Mouse (Mus musculus) MEL-GATA-1-ER (cell line): ENCODE results near the gene Kcnj1.

Source experiments
- DNase-seq: peaks from one replicate; pipeline ENCODE4 v3.0.0-alpha.2; 2012; ENCODE audit warnings: low read depth; ENCODE audit errors: extremely low read depth

Gene Kcnj1

DNA sequence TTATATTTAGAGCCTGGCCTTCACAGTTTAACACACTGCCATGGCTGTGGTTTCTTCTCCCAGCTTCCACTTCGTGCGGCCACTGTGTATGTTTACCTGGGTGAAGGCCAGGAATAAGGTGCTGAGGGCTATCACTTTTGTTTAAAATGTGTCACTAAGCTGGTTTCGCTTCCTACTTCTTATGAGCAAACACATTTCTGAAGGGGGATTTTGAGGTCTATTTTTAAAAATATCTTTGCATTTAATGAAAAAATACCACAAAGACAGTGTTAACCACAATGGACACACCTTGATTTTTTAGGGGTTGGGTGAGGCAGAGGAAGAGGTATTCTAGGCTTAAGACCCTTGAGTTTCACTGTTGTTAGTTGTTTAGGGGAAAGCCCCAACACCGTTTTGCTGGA, 22.5 kb downstream of the Kcnj1 start:
- no peak for DNase-seq

DNA sequence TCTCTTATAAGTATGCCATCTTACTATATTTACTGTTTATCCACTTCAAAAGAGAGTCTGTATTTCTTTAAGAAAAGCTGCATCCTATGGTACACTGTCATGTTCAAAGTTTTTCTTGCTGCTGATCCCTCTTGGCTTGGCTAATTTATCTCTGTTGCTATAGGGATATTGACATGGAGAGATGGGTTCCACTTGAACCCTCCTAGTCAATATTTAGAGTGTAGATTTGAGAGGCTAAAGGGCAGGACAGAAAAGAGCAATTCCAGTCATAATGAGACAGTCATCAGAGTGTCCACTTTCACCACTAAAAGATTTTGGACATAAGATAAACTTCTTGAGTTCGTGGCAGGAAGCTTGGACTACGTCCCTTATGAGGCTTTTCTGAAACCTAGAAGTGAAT, 27.9 kb downstream of the Kcnj1 start:
- no peak for DNase-seq

DNA sequence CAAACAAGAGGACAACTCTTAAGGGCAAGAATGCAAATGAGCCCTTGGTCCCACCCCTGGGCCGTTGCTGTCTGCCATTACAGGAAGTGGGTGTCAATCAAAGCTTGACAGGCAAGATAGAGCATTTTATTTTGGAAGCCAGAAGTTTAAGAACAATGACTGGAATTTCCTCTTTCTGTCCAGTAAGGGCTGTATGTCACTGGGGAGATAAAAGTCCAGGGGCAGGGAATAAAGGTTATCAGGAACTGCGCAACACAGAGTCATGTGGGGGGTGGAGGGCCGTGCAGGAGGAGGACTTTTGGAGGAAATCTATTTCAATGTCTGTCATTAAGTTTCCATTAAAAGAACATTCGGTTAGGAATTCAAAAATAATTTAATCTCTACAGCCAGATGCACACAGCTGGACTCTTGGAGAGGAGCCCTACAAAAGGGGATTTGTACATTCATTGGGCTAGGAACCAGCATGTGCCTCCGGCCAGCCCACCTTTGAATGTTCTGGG, 28.4 kb downstream of the Kcnj1 start:
- DNase-seq: peak; percentile 51

DNA sequence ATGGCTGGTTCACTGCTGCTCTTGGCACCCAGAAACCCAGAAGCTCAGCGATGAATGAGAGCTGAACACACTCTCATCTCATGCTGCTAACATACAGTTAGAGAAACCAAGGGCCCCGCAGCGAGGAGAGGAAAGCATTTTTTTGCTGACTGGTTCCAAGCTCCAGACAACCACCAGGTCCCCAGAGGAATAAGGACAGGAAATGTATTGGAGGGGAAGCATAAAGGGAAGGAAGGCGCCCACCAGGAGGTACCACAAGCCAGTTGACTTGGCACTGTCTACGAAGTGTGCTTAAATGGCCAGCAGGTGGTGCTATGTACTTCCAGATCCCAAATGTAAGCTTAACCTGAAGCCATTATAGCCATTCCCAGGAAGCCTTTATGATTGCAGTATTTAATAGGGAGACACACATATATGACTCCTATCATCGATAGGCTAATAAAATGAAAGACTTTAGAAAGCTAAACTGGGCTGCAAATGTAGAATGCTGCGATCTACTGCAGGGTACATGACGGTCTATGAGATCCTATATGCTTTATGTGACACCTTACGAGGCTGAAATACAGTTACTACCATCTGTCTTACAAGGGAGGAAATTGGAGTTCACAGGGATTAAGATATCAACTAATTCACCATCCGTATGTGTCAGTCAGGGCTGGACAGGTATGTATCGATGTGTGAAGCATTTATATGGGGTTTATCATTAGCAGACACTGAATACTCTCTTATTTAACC, 33.1 kb downstream of the Kcnj1 start:
- DNase-seq: peak; percentile 47

DNA sequence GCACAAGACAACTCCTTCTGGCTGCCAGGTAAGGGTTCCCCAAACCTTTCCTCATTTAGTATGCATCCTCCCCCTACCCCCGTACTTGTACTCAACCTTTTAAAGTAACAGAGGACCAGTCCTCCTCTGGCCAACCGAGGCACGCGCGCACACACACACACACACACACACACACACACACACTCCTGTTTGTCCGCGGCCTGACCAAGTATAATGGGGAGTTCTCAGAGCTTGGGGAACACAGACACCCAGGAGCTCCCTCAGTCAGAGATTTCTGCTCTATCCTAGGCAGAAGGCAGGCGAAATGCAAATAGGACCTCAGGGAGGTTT, 36.4 kb downstream of the Kcnj1 start:
- no peak for DNase-seq

DNA sequence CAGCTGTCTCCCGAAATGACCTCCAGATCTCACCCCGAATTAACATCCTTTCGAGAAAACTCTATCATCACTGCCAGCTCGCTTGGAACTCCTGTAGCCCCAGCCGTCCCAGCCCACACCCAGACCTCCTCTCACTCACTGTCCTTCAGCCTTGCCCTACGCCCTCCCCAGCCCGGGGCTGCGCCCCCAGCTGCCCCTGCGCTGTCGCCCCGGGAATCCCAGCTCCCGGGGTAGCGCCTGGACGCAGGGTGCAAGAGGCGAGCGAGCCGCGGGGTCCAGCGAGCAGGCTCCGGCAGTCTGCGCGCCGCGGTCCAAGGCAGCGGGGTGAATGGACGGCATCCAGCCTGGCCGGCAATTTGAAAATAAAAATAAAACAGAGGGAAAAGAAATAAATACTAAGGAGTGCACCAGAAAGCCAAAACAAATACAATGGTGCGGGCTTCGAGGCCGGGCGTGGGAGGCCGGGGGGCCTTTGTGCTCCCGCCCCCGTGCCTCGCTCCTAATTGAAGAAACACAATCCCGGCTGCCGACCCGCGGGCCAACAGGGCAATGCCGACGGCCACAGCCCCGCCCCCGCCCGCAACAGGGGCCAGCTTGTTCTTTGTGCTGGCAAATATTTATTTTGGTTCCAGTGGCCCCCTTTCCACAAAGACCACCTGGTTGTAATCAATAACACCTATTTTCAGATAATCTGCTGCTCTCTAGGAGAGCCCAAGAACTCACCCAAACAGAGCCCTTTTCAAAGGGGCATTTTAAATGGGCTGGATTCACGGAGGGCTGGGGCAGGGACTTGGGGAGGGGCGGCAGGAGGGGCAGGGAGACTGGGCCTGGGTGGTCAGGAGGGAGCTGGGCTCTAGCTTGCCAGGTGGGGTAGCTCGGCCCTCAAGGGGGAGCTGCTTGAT, 37.0 kb downstream of the Kcnj1 start:
- no peak for DNase-seq

DNA sequence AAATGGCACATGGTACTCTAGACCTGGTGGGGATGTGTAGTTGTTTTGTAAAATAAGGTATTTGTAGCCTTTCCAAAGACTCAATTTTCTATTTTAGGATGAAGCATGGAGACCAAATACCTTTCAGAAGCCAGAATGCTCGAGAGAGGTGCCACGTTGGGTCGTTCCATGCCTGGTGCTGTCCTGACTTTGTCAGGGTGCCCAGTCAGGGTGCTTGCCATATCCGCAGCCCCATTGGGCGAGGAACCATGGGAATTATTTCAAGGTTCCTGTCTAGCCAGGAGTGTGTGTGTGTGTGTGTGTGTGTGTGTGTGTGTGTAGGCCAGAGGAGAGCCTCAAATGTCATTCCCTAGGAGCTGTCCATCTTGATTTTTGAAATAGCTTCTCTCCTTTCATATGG, 38.4 kb downstream of the Kcnj1 start:
- DNase-seq: no peak

DNA sequence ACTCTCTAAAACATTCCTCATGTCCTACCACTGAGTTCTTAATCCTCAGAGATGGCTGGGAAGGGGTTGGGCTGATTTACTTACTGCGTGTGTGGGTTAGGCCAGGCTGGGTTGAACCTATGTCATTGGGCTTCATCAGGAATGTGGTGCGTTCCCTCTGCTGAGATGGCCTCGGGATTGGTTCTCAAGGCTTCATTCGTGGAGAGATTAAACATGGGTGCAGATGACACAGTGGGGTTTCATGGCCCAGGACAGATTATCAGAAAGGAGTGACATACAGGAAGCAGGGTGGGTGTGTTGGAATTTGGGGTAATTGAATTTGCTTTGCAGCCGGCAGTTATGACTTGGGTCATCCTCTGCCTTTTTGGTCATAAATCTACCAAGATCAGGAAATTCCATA, 39.2 kb downstream of the Kcnj1 start:
- DNase-seq: no peak

DNA sequence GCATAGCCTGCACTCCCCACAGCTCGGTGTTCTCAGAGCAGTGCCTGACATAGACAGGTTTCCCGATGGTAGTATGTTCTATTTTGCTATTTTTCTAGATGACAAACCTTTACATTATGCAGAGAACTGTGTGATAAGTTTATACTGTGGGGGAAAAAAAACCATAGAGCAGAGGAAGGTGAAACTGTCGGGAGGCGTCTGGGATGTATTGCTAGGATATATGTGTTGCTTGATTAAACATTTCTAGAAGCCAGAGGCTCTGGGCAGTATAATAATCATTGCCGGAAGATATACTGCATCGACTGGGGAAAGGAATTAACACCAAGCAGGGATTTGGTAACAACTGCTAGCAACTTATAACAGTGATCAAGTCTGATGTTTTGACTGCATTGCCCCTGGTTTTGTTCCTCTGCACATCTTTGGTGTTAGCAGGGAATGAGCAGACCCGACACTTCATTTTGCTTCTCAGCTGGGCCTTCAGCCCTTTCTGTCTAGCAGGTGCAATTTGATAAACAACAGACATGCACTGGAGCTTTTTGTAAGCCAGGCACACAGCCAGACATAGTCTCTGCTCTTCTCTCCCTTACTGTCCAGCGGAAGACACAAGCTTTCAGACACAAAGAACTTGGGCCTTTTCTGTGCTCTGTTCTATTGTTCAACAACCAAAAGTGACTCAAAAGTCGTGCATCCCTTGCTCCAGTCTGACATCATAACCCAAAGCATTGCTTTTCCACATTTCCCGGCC, 40.7 kb downstream of the Kcnj1 start:
- no peak for DNase-seq

DNA sequence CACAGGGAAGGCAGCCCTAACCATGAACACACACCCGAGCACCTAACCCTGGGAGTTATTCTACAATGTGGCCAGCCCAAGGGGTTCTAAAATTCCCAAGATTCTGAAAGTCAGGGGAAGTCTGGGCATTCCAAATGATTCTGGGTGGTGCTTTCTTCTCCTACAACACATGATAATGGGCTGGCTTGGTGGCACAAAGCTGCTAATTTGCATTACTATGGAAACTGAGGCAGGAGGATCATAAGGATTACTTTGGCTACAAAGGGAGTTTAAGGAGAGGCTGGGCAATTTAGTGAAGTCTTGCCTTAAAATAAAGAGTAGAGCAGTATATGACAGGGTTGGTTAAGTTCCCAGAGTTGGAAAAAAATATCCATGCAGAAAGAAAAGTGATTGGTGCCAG, 42.7 kb downstream of the Kcnj1 start:
- DNase-seq: no peak

DNA sequence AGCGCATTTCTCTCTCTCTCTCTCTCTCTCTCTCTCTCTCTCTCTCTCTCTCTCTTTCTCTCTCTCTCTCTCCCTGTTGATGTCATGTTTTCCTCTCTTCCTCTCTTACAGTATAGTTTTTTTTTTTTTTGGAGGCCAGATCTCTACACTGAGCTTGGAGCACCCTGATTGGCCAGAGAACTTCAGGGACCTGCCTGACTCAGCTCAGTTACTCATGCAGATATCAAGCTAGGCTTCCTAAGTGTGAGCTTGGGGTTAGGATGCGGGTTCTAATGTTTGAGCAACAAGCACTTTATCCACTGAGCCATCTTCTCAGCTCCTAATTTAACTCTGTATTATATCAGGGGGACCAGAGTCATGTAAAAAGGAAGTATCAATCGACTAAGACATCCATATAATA, 43.7 kb downstream of the Kcnj1 start:
- no peak for DNase-seq

DNA sequence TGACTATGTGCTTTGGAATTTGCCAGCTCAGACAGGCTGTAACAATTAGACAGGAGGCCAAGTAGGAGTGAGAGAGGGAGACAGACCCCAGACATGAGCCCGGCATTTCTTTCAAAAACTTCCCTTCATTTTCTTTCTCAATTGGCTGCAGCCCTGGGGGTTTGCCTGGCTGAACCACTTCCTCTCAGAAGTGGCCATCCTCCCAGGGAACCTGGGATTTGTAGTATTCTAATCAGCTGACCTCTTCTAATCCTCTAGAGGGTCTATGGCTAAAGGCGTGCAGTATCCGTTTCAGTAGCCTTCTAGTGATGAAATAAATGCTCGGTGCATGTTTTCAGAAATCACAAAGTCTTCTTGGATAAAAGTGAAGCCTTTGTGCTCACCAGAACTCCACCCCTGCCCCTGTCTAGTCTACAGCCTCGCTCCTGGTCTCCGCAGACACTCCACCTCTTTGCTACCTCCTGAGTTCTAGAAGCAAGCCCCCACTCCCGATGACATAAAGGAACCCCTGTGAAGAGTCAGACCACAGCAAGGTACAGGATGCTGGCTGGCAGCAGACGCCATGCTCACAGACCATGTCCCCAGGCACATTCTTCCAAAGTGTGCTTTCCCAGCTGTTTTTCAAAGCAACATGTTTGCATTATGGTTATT, 45.3 kb downstream of the Kcnj1 start:
- no peak for DNase-seq

DNA sequence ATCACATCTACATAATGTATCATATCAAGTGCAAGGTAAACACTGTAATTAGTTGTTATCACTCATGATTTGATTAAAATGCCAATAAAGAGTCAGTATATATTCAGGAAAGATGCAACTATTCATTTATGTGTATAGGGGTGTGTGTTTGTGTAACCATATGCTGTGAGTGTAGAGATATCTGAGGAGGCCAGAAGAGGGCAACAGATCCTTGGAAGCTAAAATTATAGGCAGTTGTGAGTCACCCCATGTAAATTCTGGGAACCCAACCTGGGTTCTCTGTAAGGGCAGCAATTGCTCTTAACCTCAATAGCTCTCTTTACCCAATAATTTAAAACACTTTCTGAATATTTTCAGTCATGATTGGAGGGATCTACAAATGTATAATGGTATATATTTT, 48.4 kb downstream of the Kcnj1 start:
- DNase-seq: no peak

DNA sequence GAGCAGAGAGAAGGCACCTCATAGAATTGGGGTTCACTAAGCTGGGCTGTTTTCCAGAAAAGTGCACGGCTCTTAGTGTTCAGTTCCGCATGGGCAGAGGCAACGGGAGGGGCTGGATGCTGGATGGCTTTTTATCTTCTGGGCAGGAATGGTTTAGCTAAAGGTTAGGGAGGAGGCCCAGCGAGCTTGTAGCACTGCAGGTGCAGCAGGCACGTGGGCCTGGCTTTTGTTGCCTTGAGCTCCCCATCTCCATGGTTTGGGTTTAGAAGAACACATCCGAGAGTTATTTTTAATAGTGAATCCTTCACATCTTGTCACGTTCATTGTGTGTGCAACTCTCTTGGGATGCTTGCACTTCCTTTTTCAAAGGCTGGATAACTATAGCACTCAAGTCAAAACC, 53.0 kb downstream of the Kcnj1 start:
- no peak for DNase-seq

DNA sequence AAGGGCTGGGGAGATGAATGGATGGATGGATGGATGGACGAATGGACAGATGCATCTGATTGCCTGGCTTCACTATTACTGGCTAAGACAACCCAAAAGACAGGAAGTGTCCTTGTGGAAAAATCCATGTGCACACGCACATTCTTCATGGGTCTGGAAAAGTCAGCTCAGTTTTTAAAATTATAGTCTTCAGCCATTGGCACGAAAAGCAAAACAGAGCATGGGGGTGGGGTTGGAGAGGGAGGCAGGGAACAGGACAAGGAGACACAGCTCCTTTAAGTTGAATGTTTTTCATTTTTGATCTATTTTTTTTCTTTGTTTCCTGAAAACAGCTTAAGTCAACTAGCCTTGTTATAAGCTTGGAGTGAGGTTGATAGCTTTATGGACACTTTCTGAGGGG, 58.8 kb downstream of the Kcnj1 start:
- no peak for DNase-seq

DNA sequence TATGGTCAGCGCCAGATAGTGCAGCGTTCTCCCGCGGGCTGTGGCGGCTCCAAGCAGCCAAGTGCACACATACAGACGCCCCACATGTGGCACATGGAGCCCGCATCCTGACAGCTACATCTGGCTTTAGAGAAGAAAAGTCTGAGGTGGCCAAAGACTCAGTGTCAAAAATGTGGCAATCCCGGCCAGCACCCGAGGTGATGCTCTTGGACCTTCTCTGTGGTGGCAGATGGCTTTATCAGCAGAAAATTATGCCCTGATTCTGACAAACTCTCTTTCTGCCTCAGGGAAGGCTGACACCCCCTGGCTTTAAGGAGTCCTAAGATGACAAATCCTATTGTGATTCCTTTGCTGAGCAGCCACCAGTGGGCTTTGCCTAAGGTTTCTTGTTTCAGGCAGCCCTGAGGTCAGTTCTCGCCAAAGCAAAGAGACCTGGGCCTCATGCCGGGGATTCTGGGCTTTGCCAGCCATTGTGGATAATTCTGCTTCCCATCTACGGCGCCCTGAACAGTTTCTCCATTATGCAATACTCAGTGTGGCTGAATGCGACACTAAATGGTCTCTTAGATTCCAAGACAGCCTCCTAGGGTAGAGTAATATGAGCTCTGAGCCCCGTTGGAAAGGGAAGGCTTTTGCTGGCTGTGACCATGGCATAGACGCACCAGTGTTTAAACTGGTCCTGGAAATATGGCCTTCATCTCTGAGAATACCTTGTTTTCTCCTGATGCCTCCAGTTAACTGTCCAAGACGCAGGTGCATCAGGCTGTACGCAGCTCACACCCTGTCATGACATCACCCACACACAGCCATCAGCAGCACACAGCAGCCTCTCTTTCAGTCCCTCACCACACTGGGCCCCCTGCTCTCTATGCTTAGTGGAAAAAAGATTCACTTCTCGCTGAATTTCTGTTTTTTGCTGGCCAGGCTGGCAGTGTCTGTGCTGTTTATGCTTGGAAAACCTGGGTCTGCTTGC, 62.2 kb downstream of the Kcnj1 start:
- DNase-seq: no peak

DNA sequence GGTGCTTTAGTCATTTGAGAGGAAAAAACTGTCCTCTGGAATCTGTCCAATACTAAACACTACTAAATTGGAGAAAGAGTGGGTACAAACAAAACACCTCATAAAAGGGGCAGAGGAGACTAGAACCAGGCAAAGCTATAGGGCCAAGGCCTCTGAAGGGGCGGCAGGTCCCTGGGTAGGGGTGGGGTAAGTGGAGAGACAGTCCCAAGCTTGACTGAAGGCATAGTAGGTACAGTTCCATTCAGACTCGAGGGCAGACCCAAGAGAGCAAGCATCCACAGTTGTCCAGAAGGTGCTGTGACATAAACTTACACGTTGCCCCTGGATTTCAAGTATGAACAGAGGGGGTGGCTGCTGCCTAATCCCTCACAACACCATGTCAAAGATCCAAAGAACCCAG, 70.8 kb downstream of the Kcnj1 start:
- DNase-seq: no peak

DNA sequence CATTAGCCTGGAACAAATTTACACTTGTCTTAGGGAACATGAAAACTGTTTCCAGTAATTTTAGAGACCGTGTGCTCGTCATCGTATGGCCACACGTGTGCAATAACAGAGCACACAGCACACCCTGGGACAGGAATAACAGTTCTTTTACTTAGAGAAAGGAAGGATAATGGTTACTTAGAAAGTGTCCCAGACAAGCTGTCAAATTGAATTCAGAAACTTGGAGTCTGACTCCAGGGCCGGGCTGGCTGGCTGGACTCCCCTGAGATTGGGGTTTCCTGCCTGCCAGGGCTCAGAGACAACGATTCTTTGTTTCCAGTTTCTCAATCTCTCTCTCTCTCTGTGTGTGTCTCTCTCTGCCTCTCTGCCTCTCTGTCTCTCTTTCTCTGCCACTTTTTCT, 71.5 kb downstream of the Kcnj1 start:
- no peak for DNase-seq

DNA sequence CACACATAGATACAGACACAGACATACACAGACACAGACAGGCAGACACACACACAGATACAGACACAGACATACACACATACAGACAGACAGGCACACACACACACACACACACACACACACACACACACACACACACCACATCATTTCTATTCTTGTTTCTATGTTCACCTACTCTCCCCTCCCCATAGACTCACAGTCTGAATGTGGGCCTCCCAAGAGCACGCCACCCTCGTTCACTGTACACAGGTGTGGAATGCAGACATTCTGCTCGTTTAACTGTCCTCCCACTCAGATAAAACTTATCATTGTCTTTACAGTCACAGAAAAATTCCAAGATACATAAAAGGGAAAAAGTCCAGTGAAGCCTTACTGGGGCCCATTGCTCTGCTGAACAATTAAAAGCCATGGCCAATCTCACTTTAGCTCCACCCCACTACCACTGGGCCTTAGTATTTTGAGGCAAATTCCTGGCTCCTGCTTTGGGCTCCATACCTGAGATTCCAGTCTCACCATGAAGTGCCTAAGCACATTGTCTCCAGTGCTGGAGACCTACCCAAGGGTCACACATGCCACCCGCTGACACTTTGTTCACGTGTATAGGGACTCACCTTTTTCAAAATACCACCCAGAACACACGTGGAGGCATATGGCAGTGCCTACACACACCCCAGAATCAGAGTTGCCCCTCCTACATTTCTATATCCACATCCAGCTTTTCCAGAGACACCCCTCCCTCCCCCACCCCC, 72.3 kb downstream of the Kcnj1 start:
- no peak for DNase-seq

DNA sequence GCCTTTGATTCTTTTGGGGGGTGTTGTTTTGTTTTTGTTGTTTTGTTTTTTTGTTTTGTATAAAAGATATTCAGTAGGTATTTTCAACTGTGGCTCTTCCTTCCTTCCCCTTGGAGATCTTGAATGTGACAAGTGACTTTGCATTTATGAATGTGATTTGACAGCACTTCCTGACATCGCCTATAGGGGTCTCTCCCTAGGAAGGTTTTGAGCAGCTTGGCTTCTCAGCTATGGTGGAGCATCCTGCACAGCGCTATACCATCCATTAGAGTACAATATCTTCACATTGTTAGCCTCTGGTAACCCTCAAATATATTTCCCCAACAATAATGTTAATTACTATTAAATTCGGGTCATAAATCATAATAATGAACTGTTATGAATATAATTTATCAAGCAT, 73.5 kb downstream of the Kcnj1 start:
- DNase-seq: peak; percentile 56
